Mouse (Mus musculus): ENCODE data around the gene Prph.

Prph gene

DNA sequence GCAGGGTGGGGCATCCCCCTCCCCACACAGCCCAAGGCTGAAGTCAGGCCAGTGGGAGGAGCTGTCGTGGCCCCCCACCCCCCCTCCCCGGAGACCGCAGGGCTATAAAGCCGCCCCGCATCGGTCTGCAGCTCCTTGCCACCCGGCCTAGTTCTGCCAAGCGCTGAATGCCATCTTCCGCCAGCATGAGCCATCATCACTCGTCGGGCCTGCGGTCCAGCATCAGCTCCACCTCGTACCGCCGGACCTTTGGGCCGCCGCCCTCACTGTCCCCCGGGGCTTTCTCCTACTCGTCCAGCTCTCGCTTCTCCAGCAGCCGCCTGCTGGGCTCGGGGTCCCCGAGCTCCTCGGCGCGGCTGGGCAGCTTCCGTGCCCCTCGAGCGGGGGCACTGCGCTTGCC is at the start of gene Prph:
Gene Prph, plus strand, starts transcription at position 135 of the 400 bp plus-strand sequence.
- no peak for DNase-seq (ENCODE audit: inconsistent ontology term)

DNA sequence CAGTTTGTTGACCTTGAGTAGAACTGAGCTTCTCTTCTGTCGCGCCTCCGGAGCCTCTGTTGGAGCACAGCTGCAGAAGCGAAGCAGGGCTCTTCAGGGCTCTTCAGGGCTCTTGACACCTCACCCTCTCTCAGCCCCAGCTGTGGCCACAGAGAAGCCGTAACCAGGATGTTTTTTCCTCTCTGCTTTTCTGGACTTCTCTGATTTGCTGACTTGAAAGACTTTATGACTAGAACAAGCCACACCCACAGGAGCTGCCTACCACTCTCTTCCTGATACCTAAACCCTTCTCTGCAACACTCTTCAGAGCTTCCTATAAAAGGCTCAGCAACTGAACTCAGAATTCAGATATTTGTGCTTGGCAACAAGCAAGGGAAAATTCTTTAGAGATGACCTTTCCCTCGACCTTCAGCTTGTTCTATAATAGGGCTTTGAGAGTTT is 46.2 kb upstream of the Prph start:
- DNase-seq (ENCODE audit: inconsistent ontology term), result no peak

DNA sequence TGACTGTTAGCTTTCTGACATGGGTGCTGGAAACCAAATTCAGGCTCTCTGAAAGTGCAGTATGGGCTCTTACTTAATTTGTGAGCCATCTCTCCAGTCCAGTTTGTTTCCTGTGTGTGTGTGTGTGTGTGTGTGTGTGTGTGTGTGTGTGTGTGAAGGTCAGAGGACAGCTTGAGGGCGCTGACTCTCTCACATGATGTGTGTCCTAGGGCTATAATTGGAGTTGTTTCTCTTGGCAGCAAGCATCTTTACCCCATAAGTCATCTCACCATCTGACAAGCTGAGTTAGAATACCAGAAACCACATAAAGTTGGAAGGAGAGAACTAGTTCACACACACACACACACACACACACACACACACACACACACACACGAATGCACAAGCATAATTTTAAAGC is 44.1 kb upstream of the Prph start:
- DNase-seq (ENCODE audit: inconsistent ontology term), result no peak

DNA sequence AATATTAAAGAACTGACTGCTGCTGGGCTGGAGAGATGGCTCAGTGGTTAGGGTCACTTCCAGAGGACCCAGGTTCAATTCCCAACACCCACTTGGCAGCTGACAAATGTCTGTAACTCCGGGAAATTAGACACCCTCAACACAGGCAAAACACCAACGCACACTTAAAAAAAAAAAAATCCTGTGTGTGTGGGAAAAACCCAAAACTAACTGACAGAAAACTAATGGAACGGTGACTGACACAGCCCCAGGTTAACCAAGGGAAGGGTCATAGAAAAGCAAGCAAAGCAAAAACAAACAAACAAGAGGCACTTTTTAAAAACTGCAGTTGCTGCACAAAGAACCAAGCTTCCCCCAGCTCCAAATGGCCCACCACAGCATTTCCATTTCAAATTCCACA is 43.0 kb upstream of the Prph start:
- DNase-seq (ENCODE audit: inconsistent ontology term), result no peak

GRCm38 (mm10) chr15:99014496-99015030 is 40.4 kb upstream of the Prph start:
- DNase-seq (ENCODE audit: inconsistent ontology term), result no peak

GRCm38 (mm10) chr15:99017355-99017761 is 37.6 kb upstream of the Prph start:
- no peak for DNase-seq (ENCODE audit: inconsistent ontology term)

DNA sequence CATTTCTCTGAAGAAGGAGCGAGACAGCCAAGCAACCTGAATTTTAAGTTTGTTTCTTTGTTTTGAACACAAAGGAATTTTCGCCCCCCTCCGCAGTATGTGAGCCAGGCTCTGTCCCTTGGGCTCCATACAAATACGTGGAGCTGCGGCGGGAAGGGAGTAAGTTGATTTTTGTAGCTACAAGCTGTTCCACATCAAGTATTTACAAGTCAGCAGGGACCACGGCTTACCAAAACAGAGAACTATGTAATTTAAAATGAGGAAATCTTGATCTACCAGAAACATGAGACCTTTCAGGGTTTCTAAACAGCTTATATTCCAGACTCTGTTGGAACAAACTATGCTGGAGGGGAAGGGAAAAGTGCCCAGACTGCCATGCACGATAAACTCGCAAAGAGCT is 37.0 kb upstream of the Prph start:
- no peak for DNase-seq (ENCODE audit: inconsistent ontology term)

DNA sequence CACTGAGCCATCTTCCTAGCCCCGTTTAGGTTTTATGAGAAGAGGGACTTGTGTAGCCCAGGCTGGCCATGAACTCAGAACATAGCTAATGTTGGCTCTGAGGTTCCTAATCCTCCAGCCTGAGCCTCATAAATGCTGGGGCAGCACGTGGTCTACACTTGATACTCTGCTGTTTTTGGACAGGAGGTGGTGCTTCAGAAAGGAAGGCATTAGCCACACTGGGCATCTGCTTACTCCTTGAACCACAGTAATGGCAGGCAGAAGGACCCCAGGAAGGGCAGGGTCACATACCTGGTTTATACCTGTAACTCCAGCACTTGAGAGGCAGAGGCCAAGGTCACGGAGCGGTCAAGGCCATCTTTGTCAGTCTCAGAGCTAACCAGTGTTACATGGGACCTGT is 36.3 kb upstream of the Prph start:
- DNase-seq (ENCODE audit: inconsistent ontology term), result no peak

DNA sequence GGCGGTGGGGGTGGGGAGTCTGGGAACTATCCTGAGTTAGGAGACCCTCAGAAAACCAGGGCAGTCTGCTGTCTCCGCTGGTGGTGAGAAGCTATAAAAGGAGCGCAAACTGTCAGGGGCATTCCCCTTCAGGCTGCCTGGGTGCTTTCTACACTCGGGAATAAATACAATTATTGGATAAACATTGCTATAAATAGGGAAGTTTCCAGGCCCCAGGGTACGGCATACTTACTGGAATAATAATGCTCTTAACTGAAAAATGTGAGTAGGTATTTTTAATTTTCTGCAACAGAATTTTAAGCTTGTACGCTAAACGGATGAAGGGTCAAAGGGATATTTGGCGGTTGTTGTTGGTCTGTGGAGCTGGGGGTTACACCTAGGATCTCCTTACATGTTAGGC is 35.5 kb upstream of the Prph start:
- DNase-seq (ENCODE audit: inconsistent ontology term), result no peak

- DNase-seq (ENCODE audit: inconsistent ontology term), result no peak
These were observed 34.8 kb upstream of the Prph start for GRCm38 (mm10) chr15:99020171-99020570.

DNA sequence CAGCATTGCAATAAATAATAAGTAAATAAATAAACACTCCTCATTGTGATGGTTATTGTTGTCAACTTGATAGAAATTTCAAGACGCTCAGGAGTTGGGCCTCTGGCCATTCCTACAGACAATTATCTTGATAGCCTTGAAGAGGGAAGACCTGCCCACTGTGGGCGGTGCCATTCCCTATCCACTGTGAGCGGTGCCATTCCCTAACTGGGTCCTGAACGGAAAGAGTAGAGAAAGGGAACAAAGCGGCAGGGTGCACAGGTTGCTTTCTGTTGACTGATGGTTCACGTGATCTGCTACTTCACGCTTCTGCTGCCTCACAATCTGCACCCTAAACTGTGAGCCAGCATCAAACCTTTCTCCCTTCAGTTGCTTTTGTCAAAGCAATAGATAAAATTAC is 33.7 kb upstream of the Prph start:
- no peak for DNase-seq (ENCODE audit: inconsistent ontology term)

DNA sequence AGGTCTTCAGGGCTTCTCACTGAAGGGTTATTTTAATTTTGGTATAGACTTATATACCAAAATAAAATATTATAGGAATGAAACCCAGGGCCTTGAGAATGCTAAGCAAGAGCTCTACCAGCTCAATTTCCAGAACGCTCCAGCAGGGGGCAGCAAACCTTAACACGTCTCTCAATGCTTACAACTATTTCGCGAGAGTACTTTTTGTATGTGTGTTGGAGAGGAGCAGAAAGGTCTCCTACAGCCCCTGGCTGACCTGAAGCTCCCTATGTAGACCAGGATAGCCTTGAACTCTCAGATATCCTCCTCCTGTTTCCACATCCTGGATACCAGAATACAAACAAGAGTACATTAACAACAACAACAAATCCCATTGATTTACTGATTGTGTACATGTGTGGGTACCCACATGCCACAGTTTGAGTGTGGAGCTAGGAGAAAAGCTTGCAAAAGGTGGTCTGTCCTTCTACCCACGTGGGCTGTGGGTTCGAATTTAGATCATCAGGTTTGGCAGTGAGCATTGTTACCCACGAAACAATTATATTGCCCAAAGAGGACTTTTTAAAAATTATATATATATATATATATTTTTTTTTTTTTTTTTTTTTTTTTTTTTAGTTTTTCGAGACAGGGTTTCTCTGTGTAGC is 30.2 kb upstream of the Prph start:
- peak; percentile 63 for DNase-seq (ENCODE audit: inconsistent ontology term)

GRCm38 (mm10) chr15:99025414-99025813 is 29.6 kb upstream of the Prph start:
- no peak for DNase-seq (ENCODE audit: inconsistent ontology term)

GRCm38 (mm10) chr15:99026259-99026658 is 28.7 kb upstream of the Prph start:
- DNase-seq (ENCODE audit: inconsistent ontology term), result no peak

DNA sequence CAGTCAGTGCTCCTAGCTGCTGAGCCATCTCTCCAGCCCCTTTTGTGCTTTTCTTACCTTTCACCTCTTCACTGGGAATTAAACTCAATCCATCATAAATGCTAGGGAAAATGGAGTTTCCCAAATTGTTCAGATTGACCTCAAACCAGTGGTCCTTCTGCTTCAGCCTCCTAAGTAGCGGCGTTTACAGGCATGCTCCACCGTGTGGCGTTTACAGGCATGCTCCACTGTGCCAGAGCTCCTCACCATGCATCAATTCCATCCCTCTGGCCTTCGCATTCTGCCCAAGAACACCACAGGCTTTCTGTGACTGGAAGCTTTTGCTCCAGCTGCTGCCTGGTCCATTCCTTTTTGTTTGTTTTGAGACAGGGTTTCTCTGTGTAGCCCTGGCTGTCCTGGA is 27.9 kb upstream of the Prph start:
- no peak for DNase-seq (ENCODE audit: inconsistent ontology term)

DNA sequence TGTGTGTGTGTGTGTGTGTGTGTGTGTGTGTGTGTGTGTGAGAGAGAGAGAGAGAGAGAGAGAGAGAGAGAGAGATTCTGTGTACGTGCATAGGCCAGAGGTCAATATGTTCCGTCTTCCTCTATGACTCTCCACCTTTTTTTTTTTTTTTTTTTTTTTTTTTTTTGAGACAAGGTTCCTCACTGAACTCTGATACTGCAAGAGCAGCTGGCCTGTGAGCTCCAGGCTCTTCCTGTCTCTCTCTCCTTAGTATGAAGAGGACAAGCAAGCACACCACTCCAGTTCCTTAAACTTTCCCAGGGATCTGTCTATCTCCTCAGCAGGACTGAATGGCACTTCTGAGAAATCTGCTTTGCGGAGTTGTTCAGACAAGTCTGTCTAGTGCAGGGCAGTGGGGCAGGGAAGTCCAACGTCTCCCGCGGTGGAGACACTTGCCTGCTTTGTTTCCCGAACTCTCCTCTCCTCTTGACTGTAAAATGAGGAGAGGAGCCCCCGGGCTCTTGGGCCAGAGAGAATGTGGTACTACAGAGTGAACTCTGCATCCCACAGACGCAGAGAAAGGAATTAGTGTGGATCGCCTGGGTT is 26.0 kb upstream of the Prph start:
- DNase-seq (ENCODE audit: inconsistent ontology term), result no peak

- DNase-seq (ENCODE audit: inconsistent ontology term), result peak; percentile 99
These were observed 25.1 kb upstream of the Prph start, which contains the start of gene Tuba1c for GRCm38 (mm10) chr15:99029619-99030584. Gene Tuba1c (plus strand): TSS chr15:99029891.

DNA sequence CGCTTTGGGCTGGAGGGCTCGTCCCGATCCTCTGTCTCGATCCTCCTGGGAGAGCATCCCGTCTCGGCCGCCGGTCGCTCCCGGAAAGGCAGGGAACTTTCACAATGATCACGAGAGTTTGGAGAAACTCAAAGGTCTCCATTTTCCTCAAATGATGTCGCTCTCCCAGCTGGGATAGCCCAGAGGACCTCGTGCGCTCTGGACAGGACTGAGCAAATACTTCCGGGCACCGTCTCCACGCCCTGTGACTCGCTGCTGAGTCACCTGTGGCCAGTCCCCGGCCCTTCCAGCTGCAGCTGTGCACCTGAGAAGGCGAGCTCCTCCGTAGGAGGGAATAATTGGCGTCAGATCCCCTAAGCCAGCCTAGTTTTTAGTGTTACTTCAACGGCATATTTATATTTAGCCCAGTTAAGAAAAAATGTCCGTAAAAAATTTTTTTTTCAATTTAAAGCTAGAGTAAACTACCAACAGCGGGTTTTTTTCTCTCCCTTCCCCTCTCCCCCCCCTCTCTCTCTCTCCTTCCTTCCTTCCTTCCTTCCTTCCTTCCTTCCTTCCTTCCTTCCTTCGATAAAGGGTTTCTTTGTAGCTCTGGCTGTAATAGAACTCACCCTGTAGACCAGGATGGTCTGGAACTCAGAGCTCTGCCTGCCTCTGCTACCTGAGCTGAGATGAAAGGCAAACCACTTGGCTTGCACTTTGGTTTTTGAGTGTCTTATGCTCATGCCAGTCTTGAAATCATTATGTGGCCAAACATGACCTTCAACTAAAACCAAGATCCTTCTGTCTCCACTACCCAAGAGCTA is 24.2 kb upstream of the Prph start:
- DNase-seq (ENCODE audit: inconsistent ontology term), result no peak

- no peak for DNase-seq (ENCODE audit: inconsistent ontology term)
These were observed 23.6 kb upstream of the Prph start for GRCm38 (mm10) chr15:99031388-99031675.

- DNase-seq (ENCODE audit: inconsistent ontology term), result no peak
These were observed 22.8 kb upstream of the Prph start for GRCm38 (mm10) chr15:99032041-99032725.

DNA sequence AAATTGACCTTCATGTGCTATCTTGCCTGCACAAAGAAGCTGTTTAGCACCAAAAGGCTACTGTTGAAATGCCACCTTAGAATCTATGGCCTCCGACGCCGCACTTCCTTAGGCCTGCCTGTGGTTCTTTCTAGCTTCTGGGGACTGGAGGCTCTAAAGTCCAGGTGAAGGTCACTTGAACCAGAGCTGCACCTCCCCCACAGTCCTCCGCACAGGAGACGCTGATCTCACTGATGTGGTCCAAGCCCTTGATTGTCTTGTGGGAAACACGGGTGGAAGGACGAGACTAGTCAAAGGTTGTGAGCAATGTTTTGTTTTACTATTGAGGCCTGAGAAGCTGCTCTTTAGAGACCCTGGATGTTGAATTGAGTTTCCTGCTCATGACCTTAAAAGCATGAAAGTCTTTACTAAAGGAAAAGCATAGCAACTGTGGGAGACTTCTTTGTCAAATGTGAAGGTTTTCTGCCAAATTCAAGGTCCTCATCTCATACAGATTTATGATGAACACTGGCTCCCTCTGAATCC is 22.2 kb upstream of the Prph start:
- no peak for DNase-seq (ENCODE audit: inconsistent ontology term)

Data from Muller cell, postnatal 12 days (primary cell).